Mouse (Mus musculus): ENCODE measurements around the gene Mrps10. TPM values are rescaled to one million over a fixed set of nuclear protein-coding genes. Genes with fewer than 3 reads are reported as not detected.

The Mrps10 gene
- polyA plus RNA-seq, 1 experiment = 63.7 TPM

GRCm38 (mm10) chr17:47383266-47383665 is 14.6 kb downstream of the Mrps10 start:
- no peak for TF ChIP-seq POLR2A (IDR thresholded peaks at IDR 0.05; ENCODE audit: borderline replicate concordance, insufficient read depth, low read length)
- no peak for TF ChIP-seq CTCF (IDR thresholded peaks at IDR 0.05; ENCODE audit: borderline replicate concordance, insufficient read depth, low read depth, low read length)

GRCm38 (mm10) chr17:47384064-47384463 is 15.4 kb downstream of the Mrps10 start:
- H3K27ac ChIP-seq (ENCODE audit: insufficient read depth, low read length) = no peak overlapping the region
- H3K27me3 ChIP-seq (ENCODE audit: control insufficient read depth, insufficient read depth, low read length) = no peaks in the 10 kb centered on the region
- no peaks in the 10 kb centered on the region for H3K4me1 ChIP-seq (ENCODE audit: control insufficient read depth, insufficient read depth, low read length)
- H3K4me3 ChIP-seq (replicated peaks; ENCODE audit: insufficient read depth, low read depth, low read length) = no peak overlapping the region
- WGBS = 92% methylated on average over 3 of the region's 3 CpGs
- TF ChIP-seq CTCF (IDR thresholded peaks at IDR 0.05; ENCODE audit: borderline replicate concordance, insufficient read depth, low read depth, low read length) (no peak), POLR2A (IDR thresholded peaks at IDR 0.05; ENCODE audit: borderline replicate concordance, insufficient read depth, low read length) (no peak)
- DNase-seq = no peak

More at GRCm38 (mm10) chr17:47383266-47383665, 14.6 kb downstream of the Mrps10 start:
- H3K4me3 ChIP-seq (replicated peaks; ENCODE audit: insufficient read depth, low read depth, low read length) = no peak overlapping the region
- DNase-seq = no peak
- no peaks in the 10 kb centered on the region for H3K27me3 ChIP-seq (ENCODE audit: control insufficient read depth, insufficient read depth, low read length)
- no peak overlapping the region for H3K27ac ChIP-seq (ENCODE audit: insufficient read depth, low read length)
- H3K4me1 ChIP-seq (ENCODE audit: control insufficient read depth, insufficient read depth, low read length) = no peaks in the 10 kb centered on the region
- 93% methylated on average over 4 of the region's 4 CpGs for WGBS

GRCm38 (mm10) chr17:47385145-47385544 is 16.5 kb downstream of the Mrps10 start, which contains the start of gene Guca1b:
Guca1b (plus strand) TSS chr17:47385393.
- no peaks in the 10 kb centered on the region for H3K27me3 ChIP-seq (ENCODE audit: control insufficient read depth, insufficient read depth, low read length)
- WGBS = 43% methylated on average over 10 of the region's 10 CpGs
- H3K4me3 ChIP-seq (replicated peaks; ENCODE audit: insufficient read depth, low read depth, low read length) = no peak within 1 kb of the TSS
- TF ChIP-seq POLR2A (IDR thresholded peaks at IDR 0.05; ENCODE audit: borderline replicate concordance, insufficient read depth, low read length) (no peak), CTCF (IDR thresholded peaks at IDR 0.05; ENCODE audit: borderline replicate concordance, insufficient read depth, low read depth, low read length) (no peak)
- no peaks in the 10 kb centered on the region for H3K4me1 ChIP-seq (ENCODE audit: control insufficient read depth, insufficient read depth, low read length)
- no peak within 1 kb of the TSS for H3K27ac ChIP-seq (ENCODE audit: insufficient read depth, low read length)
- no peak for DNase-seq

GRCm38 (mm10) chr17:47386649-47387048 is 18.0 kb downstream of the Mrps10 start:
- peak in 1 of 2 experiments; percentile 31 for DNase-seq
- no peaks in the 10 kb centered on the region for H3K4me1 ChIP-seq (ENCODE audit: control insufficient read depth, insufficient read depth, low read length)
- no peak overlapping the region for H3K4me3 ChIP-seq (replicated peaks; ENCODE audit: insufficient read depth, low read depth, low read length)
- no peaks in the 10 kb centered on the region for H3K27me3 ChIP-seq (ENCODE audit: control insufficient read depth, insufficient read depth, low read length)
- H3K27ac ChIP-seq (ENCODE audit: insufficient read depth, low read length) = no peak overlapping the region
- peak; percentile 61 for TF ChIP-seq CTCF (IDR thresholded peaks at IDR 0.05; ENCODE audit: borderline replicate concordance, insufficient read depth, low read depth, low read length)
- no peak for TF ChIP-seq POLR2A (IDR thresholded peaks at IDR 0.05; ENCODE audit: borderline replicate concordance, insufficient read depth, low read length)
- 68% methylated on average over 4 of the region's 4 CpGs for WGBS

GRCm38 (mm10) chr17:47394223-47394869 is 25.7 kb downstream of the Mrps10 start:
- H3K4me3 ChIP-seq (replicated peaks; ENCODE audit: insufficient read depth, low read depth, low read length) = peak overlapping the region; percentile 6
- no peak for TF ChIP-seq POLR2A (IDR thresholded peaks at IDR 0.05; ENCODE audit: borderline replicate concordance, insufficient read depth, low read length)
- no peak for TF ChIP-seq CTCF (IDR thresholded peaks at IDR 0.05; ENCODE audit: borderline replicate concordance, insufficient read depth, low read depth, low read length)
- 25% methylated on average over 24 of the region's 24 CpGs for WGBS
- H3K27me3 ChIP-seq (ENCODE audit: control insufficient read depth, insufficient read depth, low read length) = no peaks in the 10 kb centered on the region; the same call in 1 of the 2 replicates
- no peak overlapping the region for H3K27ac ChIP-seq (ENCODE audit: insufficient read depth, low read length)
- no peaks in the 10 kb centered on the region for H3K4me1 ChIP-seq (ENCODE audit: control insufficient read depth, insufficient read depth, low read length)
- peak in 1 of 2 experiments; percentile 16 for DNase-seq

GRCm38 (mm10) chr17:47395376-47395913 is 26.8 kb downstream of the Mrps10 start:
- WGBS = 5% methylated on average over 19 of the region's 20 CpGs
- TF ChIP-seq CTCF (IDR thresholded peaks at IDR 0.05; ENCODE audit: borderline replicate concordance, insufficient read depth, low read depth, low read length) (no peak), POLR2A (IDR thresholded peaks at IDR 0.05; ENCODE audit: borderline replicate concordance, insufficient read depth, low read length) (no peak)
- peak overlapping the region; percentile 48 for H3K4me3 ChIP-seq (replicated peaks; ENCODE audit: insufficient read depth, low read depth, low read length)
- H3K4me1 ChIP-seq (ENCODE audit: control insufficient read depth, insufficient read depth, low read length) = no peaks in the 10 kb centered on the region
- DNase-seq = no peak
- no peaks in the 10 kb centered on the region; the same call in 1 of the 2 replicates for H3K27me3 ChIP-seq (ENCODE audit: control insufficient read depth, insufficient read depth, low read length)
- H3K27ac ChIP-seq (ENCODE audit: insufficient read depth, low read length) = no peak overlapping the region

- H3K4me3 ChIP-seq (replicated peaks; ENCODE audit: insufficient read depth, low read depth, low read length) = no peak overlapping the region
- WGBS = 88% methylated on average over 8 of the region's 8 CpGs
- no peaks in the 10 kb centered on the region for H3K4me1 ChIP-seq (ENCODE audit: control insufficient read depth, insufficient read depth, low read length)
- no peak overlapping the region for H3K27ac ChIP-seq (ENCODE audit: insufficient read depth, low read length)
- H3K27me3 ChIP-seq (ENCODE audit: control insufficient read depth, insufficient read depth, low read length) = no peaks in the 10 kb centered on the region; the same call in 1 of the 2 replicates
- no peak for TF ChIP-seq CTCF (IDR thresholded peaks at IDR 0.05; ENCODE audit: borderline replicate concordance, insufficient read depth, low read depth, low read length)
- TF ChIP-seq POLR2A (IDR thresholded peaks at IDR 0.05; ENCODE audit: borderline replicate concordance, insufficient read depth, low read length) = no peak
- no peak for DNase-seq
Observed at GRCm38 (mm10) chr17:47399091-47399490, 30.4 kb downstream of the Mrps10 start.

- Histone ChIP-seq H3K27ac (ENCODE audit: insufficient read depth, low read length) (no peak within 1 kb of the TSS), H3K27me3 (ENCODE audit: control insufficient read depth, insufficient read depth, low read length) (no peaks in the 10 kb centered on the region), H3K4me1 (ENCODE audit: control insufficient read depth, insufficient read depth, low read length) (no peaks in the 10 kb centered on the region), H3K4me3 (replicated peaks; ENCODE audit: insufficient read depth, low read depth, low read length) (no peak within 1 kb of the TSS)
- WGBS = 40% methylated on average over 10 of the region's 10 CpGs
- DNase-seq = no peak
- TF ChIP-seq POLR2A (IDR thresholded peaks at IDR 0.05; ENCODE audit: borderline replicate concordance, insufficient read depth, low read length) (no peak), CTCF (IDR thresholded peaks at IDR 0.05; ENCODE audit: borderline replicate concordance, insufficient read depth, low read depth, low read length) (no peak)
Observed at GRCm38 (mm10) chr17:47400451-47400850, 31.8 kb downstream of the Mrps10 start, which contains the start of gene Guca1a. Guca1a (minus strand) TSS chr17:47400584.

All from cerebellum, adult 2 months (tissue).